Mouse (Mus musculus) kidney, adult 2 months (tissue): ENCODE results near the gene Dapk3. TPM values are rescaled to one million over a fixed set of nuclear protein-coding genes. Genes with fewer than 3 reads are reported as not detected.
A peak's percentile ranks its signal among the peaks of the same experiment; 100 is the strongest.

Experiments used
- DNase-seq: peaks from one replicate; pipeline ENCODE4 v3.0.0; 2021
- H3K27ac ChIP-seq: fragments of 200-500 bp; 2 replicates; pipeline ENCODE4 v1.5.1; 2012; ENCODE audit warnings: low read depth, low read length, control low read depth, inconsistent platforms; ENCODE audit not compliant: insufficient read depth
- H3K27me3 ChIP-seq: fragments of 200-500 bp; replicated peaks from 2 replicates; pipeline ENCODE4 v1.6.1; 2012; ENCODE audit warnings: mild to moderate bottlenecking, moderate library complexity, low read length, inconsistent platforms; ENCODE audit not compliant: control insufficient read depth, insufficient read depth
- H3K36me3 ChIP-seq: fragments of 200-500 bp; 2 replicates; pipeline ENCODE4 v1.6.1; 2012; ENCODE audit warnings: mild to moderate bottlenecking, moderate library complexity, low read length, inconsistent platforms; ENCODE audit not compliant: control insufficient read depth, insufficient read depth
- H3K4me1 ChIP-seq: fragments of 200-500 bp; 2 replicates; pipeline ENCODE4 v1.6.1; 2011; ENCODE audit warnings: low read length; ENCODE audit not compliant: control insufficient read depth, insufficient read depth
- H3K4me3 ChIP-seq: fragments of 200-500 bp; 2 replicates; pipeline ENCODE4 v1.5.1; 2011; ENCODE audit warnings: mild to moderate bottlenecking, low read depth, low read length, control low read depth; ENCODE audit not compliant: insufficient read depth
- CTCF ChIP-seq: fragments of 200-500 bp; conservative IDR thresholded peaks from 2 replicates; pipeline ENCODE4 v1.5.1; 2011; ENCODE audit warnings: low read depth, mild to moderate bottlenecking, control low read depth, low read length, moderate library complexity, mixed read lengths; ENCODE audit not compliant: insufficient read depth, insufficient read length
- POLR2A ChIP-seq: fragments of 200-500 bp; IDR thresholded peaks from one replicate; pipeline ENCODE4 v1.6.1; 2011; ENCODE audit warnings: low read depth, low read length, control low read depth
- WGBS: fragments of 180-500 bp; shearing (Covaris S2); methylation state at CpG from one replicate; pipeline ENCODE4 v1.1.7; 2018; 5-methylcytosine and 5-hydroxymethylcytosine counted together
- polyA plus RNA-seq: library from polyadenylated mRNA; depleted of rRNA; stranded (reverse); fragments of >200 nt; gene quantifications from 2 replicates; pipeline ENCODE4 v1.2.3, GENCODE M21; 2012

The Dapk3 gene
- polyA plus RNA-seq, 1 experiment: 52.9 TPM

GRCm38 (mm10) chr10:81146296-81146695 lies 36.5 kb upstream of the Dapk3 start:
- TF ChIP-seq POLR2A (no peak), CTCF (no peak)
- WGBS: 89% methylated on average over 4 of the region's 4 CpGs

GRCm38 (mm10) chr10:81151261-81151660 lies 31.5 kb upstream of the Dapk3 start:
- Histone ChIP-seq H3K36me3 (peaks cover 9% of the 10 kb centered on the region), H3K4me3 (no peak overlapping the region), H3K27me3 (no peaks in the 10 kb centered on the region), H3K4me1 (no peaks in the 10 kb centered on the region), H3K27ac (no peak overlapping the region)
- no peak for DNase-seq
- WGBS: 61% methylated on average over 6 of the region's 6 CpGs
- no peak for TF ChIP-seq POLR2A
- TF ChIP-seq CTCF: no peak

More at GRCm38 (mm10) chr10:81146296-81146695, 36.5 kb upstream of the Dapk3 start:
- no peak for DNase-seq
- H3K36me3 ChIP-seq: peaks cover 6% of the 10 kb centered on the region
- no peak overlapping the region for H3K27ac ChIP-seq
- no peaks in the 10 kb centered on the region for H3K27me3 ChIP-seq
- no peak overlapping the region for H3K4me3 ChIP-seq
- H3K4me1 ChIP-seq: no peaks in the 10 kb centered on the region

GRCm38 (mm10) chr10:81152609-81153008 lies 30.2 kb upstream of the Dapk3 start:
- peaks cover 9% of the 10 kb centered on the region for H3K36me3 ChIP-seq
- 55% methylated on average over 12 of the region's 12 CpGs for WGBS
- no peak overlapping the region for H3K4me3 ChIP-seq
- H3K27me3 ChIP-seq: no peaks in the 10 kb centered on the region
- no peak for TF ChIP-seq POLR2A
- TF ChIP-seq CTCF: no peak
- no peaks in the 10 kb centered on the region for H3K4me1 ChIP-seq
- H3K27ac ChIP-seq: no peak overlapping the region
- DNase-seq: no peak

- Histone ChIP-seq H3K27ac (no peak overlapping the region), H3K27me3 (no peaks in the 10 kb centered on the region), H3K36me3 (peaks cover 8% of the 10 kb centered on the region), H3K4me1 (no peaks in the 10 kb centered on the region), H3K4me3 (no peak overlapping the region)
- no peak for TF ChIP-seq CTCF
- TF ChIP-seq POLR2A: no peak
- 90% methylated on average over 12 of the region's 12 CpGs for WGBS
- DNase-seq: no peak
Observed at GRCm38 (mm10) chr10:81154313-81154712, 28.5 kb upstream of the Dapk3 start.

- no peaks in the 10 kb centered on the region for H3K4me1 ChIP-seq
- TF ChIP-seq CTCF: no peak
- no peak for TF ChIP-seq POLR2A
- WGBS: 62% methylated on average over 6 of the region's 6 CpGs
- H3K36me3 ChIP-seq: peaks cover 8% of the 10 kb centered on the region
- DNase-seq: no peak
- no peaks in the 10 kb centered on the region for H3K27me3 ChIP-seq
- H3K27ac ChIP-seq: peak overlapping the region; percentile 10; the same call in 1 of the 2 replicates
- no peak overlapping the region for H3K4me3 ChIP-seq
Observed at GRCm38 (mm10) chr10:81154736-81155135, 28.1 kb upstream of the Dapk3 start.

- no peak overlapping the region for H3K4me3 ChIP-seq
- WGBS: 60% methylated on average over 8 of the region's 8 CpGs
- no peak overlapping the region for H3K27ac ChIP-seq
- peak; percentile 80 for DNase-seq
- no peaks in the 10 kb centered on the region for H3K27me3 ChIP-seq
- H3K4me1 ChIP-seq: peaks cover 6% of the 10 kb centered on the region; the same call in 1 of the 2 replicates
- no peak for TF ChIP-seq CTCF
- TF ChIP-seq POLR2A: no peak
- no peaks in the 10 kb centered on the region for H3K36me3 ChIP-seq
Observed at GRCm38 (mm10) chr10:81161602-81162317, 21.0 kb upstream of the Dapk3 start.

GRCm38 (mm10) chr10:81162318-81162652 lies 20.5 kb upstream of the Dapk3 start:
- Histone ChIP-seq H3K27ac (no peak overlapping the region), H3K4me1 (peaks cover 9% of the 10 kb centered on the region; the same call in 1 of the 2 replicates), H3K36me3 (no peaks in the 10 kb centered on the region), H3K27me3 (no peaks in the 10 kb centered on the region), H3K4me3 (no peak overlapping the region)
- WGBS: 45% methylated on average over 2 of the region's 2 CpGs
- TF ChIP-seq CTCF (no peak), POLR2A (no peak)
- DNase-seq: no peak
